Mouse (Mus musculus) erythroblast, embryonic 14.5 days (primary cell): Measurements from ENCODE around the gene Olfr222.

Source experiments
- GATA1 ChIP-seq: IDR thresholded peaks from 2 replicates; pipeline ENCODE4 v1.6.1; 2012; ENCODE audit warnings: low read length, inconsistent platforms, mixed read lengths
- TAL1 ChIP-seq: IDR thresholded peaks from 3 replicates; pipeline ENCODE4 v1.6.1; 2012; ENCODE audit warnings: low read length, inconsistent platforms, mixed read lengths

DNA sequence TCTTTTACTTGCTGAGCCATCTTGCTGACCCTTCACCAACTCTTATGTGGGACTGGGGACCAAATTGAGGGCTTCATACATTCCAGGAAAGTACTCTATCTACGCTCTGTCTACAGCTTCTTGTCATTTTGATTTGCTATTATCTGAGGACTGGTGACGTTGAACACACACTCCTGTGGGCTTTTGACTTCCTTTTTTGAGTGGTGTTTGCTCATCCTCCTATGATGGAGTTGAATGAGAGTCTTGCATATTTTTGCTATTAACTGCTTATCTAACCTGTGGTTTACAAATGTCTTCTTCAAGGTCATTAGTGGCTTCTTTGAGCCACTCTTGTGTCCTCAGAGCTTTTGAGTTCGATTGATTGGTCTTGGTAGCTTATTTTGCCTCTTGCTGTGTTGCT lies 35.9 kb downstream of the Olfr222 start:
- TF ChIP-seq TAL1 (no peak), GATA1 (no peak)
